Mouse (Mus musculus): ENCODE measurements at regions not wholly inside any gene's neighbourhood (a gene's known extent, or its start where the extent isn't known, plus 50 kb on each side); places are given as distances from the start of the nearest gene placed in this dataset.
A peak's percentile ranks its signal among the peaks of the same experiment; 100 is the strongest.

DNA sequence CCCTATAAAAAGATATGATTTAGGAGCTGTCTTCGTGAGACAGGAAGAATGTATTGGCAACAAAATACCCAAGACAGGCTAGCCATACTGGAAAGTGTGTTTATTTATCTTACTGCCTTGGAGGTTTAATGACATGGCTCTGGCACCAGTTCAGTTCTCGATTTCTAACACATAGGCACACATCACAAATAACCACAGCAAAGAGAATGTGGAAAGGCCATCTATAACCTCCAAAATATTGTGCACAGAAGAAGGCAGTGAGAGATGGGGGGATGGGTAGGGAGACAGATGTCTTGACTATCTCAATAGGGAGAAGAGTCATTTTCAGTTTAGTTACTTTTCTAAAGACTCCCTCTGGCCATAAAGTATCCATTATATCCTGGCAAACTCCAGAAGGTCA lies 90.5 kb downstream of the Minar1 start:
- no peak for DNase-seq (ENCODE audit: extremely low spot score in 1 of 2, low spot score in 1 of 2)

GRCm38 (mm10) chr9:89524137-89524536 lies 98.8 kb downstream of the Minar1 start:
- no peak for DNase-seq (ENCODE audit: extremely low spot score in 1 of 2, low spot score in 1 of 2)

DNA sequence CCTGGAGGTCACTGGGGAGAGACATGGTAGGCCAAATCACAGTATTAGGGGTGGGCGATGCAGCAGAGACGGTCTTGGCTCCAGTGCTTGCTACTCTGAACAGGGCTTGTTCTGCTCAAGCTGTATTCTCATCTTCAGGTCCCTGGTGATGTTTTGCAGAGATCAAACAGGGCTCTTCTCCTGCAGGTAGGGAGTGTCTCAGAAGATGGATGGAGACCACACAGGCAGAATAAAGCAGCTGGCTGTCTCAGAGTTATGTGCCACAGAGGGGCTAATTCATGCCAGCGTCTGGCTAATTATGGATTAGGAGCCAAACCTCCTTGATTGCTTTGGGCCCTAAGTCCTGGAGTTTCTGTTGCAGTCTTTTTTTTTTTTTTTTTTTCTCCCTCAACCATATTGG lies 99.2 kb downstream of the Minar1 start:
- no peak for DNase-seq (ENCODE audit: extremely low spot score in 1 of 2, low spot score in 1 of 2)

DNA sequence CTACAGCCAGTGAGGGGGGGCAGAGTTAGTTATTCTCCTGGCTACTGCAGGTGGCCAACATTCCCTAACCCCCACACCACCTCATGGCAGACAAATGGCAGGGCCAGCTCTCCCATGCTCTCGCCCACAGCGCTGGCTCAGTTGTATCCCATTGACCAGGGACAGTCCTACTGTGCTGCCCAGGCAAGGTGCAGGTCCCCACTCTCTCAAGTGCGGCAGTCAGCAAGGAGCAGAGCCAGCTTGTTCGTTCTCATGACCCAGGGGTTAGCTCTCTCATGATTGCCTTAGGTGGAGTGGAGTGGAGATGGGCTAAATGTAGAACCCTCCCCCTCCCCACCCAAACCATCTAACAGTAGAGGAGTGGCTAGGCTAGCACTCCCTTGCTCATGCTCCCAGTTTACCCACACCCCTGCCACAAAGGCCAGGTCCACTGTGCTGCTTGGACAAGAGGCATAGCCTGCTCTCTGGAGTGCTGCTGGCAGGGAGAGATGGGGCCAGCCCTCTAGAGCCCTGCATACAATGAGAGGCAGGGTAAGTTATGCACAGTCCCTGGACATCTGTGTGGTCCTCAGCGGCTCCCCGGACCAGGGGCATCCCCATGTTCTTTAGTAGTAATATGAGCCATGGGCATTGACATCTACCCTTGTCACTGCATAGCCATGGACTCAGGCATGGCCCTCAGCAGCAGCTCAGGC lies 114.4 kb downstream of the Minar1 start:
- DNase-seq (ENCODE audit: extremely low spot score in 1 of 2, low spot score in 1 of 2), result no peak

DNA sequence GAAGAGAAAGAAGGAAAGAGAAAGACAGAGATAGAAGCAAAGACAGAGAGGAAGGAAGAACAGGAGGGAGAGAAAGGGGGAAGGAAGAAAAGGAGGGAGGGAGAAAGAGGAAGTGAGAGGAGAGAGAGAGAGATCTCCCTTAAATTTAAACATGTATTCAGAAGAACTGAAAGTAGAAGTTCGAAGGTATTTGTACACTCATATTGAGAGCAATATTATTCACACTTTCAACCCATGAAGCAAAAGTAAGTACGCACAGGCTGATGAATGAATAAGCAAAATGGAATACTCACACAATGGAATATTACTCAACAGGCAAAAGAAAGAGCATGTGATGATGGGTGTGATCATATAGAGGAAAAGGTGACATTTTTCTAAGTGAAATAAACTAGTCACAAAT lies 120.8 kb downstream of the Minar1 start:
- DNase-seq (ENCODE audit: extremely low spot score in 1 of 2, low spot score in 1 of 2), result no peak

GRCm38 (mm10) chr9:89497399-89497749 lies 125.6 kb downstream of the Minar1 start:
- no peak for DNase-seq (ENCODE audit: extremely low spot score in 1 of 2, low spot score in 1 of 2)

- no peak for DNase-seq (ENCODE audit: extremely low spot score in 1 of 2, low spot score in 1 of 2)
These were observed 126.1 kb downstream of the Minar1 start for GRCm38 (mm10) chr9:89496729-89497398.

DNA sequence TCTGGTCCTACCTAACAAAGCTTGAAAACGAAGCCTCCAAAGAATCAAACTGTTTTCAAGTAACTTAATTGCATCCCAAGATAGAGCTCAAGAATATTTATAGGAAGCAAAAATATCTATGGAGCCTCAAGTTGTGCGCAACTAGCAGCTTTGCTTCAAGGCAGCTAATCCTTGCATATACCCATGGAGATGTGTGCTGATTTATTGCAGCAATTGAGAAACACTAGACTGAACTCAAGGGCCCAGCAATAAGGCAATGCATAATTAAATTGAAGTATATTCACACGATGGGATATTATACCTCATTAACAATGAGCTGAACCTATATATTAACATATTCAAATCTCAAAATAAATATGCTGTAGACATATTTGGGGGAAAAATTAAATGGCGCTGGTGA lies 135.3 kb downstream of the Minar1 start:
- no peak for DNase-seq (ENCODE audit: extremely low spot score in 1 of 2, low spot score in 1 of 2)

DNA sequence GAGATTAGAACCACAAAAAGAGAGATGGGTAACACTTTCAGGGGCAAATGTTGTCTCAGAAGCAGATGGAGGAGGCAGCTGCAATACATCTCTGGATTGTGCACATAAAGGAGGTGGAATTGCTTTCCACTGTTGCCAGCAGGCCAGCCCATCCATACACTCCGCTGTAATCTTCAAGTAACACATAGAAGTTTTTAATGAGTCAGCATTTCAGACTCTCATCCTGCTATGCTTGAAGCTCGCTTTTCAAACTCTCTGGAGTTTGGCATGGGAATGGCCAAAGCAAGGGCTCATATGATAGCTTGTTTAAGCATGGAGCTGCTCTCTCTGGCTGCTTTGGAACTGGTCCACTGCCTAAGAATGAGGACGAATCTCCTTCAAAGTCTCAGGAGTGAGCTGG lies 143.5 kb downstream of the Minar1 start:
- DNase-seq (ENCODE audit: extremely low spot score in 1 of 2, low spot score in 1 of 2), result no peak

DNA sequence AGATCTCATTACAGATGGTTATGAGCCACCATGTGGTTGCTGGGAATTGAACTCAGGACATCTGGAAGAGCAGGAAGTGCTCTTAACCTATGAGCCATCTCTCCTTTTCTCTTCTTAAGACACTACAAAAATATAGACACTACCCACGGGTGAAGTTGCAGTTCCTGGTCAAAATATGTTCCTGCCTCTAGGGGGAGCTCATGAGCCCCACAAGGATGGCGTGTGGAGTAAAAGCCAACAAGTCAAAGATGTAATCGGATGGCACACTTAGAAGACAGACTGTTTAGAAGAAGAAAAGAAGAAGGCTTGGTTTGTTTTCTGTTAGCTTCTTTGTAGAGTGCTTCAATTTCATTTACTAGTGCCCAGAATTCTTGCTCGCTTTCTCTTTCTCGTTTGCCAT lies 161.7 kb downstream of the Minar1 start:
- peak; percentile 11 to 63 for DNase-seq (ENCODE audit: extremely low spot score in 1 of 2, low spot score in 1 of 2)

DNA sequence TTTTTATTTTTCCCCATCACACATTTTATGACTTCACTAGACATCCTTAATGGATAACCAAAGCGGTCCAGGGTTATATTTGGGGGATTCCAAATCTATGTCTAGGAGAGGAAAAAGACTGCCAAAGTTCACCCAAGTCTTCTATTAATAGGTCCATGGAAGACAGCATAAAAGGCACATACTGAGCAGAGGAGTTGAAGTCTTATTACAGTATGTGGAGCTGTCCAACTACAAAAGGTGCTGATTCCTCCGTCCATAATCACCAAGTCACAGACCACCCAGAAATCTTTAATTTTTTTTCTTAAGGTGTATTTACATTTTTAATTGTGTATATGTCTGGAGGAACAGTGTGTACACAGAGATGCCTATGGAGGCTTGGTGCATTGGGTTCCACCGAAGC lies 166.3 kb downstream of the Minar1 start:
- no peak for DNase-seq (ENCODE audit: extremely low spot score in 1 of 2, low spot score in 1 of 2)

DNA sequence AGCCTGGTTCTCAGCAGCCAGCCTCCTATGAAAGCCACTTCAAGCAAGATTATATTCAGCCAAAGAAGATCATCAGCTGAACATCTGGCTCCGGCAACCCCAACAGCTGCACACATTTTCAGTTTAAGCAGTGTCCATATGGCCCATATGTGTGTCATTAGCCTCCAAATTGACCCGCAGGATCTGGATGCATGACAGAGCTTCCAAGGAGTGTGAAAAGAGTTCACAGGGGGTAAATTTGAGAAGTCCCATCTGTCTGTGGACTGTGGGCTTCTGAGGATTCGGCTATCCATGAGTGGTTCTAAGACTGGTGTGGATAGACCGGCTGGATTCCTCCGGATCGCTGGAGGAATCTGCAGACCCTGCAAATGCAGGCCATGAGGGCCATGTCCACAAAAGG lies 173.3 kb downstream of the Minar1 start:
- DNase-seq (ENCODE audit: extremely low spot score in 1 of 2, low spot score in 1 of 2), result no peak

All from layer of hippocampus, postnatal 25 days (tissue).